Mouse (Mus musculus) lung, adult 2 months (tissue): Measurements from ENCODE around the gene Igfbp5. TPM values are rescaled to one million over a fixed set of nuclear protein-coding genes. Genes with fewer than 3 reads are reported as not detected.

Experiments
- DNase-seq: peaks from one replicate; pipeline ENCODE4 v3.0.0; 2022
- H3K4me1 ChIP-seq: fragments of 200-500 bp; 2 replicates; pipeline ENCODE4 v1.6.1; 2011; ENCODE audit warnings: low read length; ENCODE audit not compliant: control insufficient read depth, insufficient read depth
- H3K4me3 ChIP-seq: fragments of 200-500 bp; replicated peaks from 2 replicates; pipeline ENCODE3; 2011; ENCODE audit warnings: low read depth, mild to moderate bottlenecking, control low read depth, low read length; ENCODE audit errors: extremely low read depth
- CTCF ChIP-seq: fragments of 200-500 bp; IDR thresholded peaks from 2 replicates; pipeline ENCODE4 v1.5.1; 2011; ENCODE audit warnings: mild to moderate bottlenecking, low read length, control low read depth; ENCODE audit not compliant: insufficient read depth
- POLR2A ChIP-seq: fragments of 200-500 bp; IDR thresholded peaks from 2 replicates; pipeline ENCODE4 v1.6.1; 2011; ENCODE audit warnings: low read depth, mild to moderate bottlenecking, control low read depth, low read length, borderline replicate concordance; ENCODE audit errors: extremely low read depth
- WGBS: fragments of 180-500 bp; shearing (Covaris S2); methylation state at CpG from one replicate; pipeline ENCODE4 v1.1.7; 2018; 5-methylcytosine and 5-hydroxymethylcytosine counted together
- polyA plus RNA-seq: library from polyadenylated mRNA; depleted of rRNA; stranded (reverse); fragments of >200 nt; gene quantifications from 2 replicates; pipeline ENCODE4 v1.2.3, GENCODE M21; 2012

Gene Igfbp5
- polyA plus RNA-seq, 1 experiment = 118 TPM

GRCm38 (mm10) chr1:72861702-72862101, 13.0 kb downstream of the Igfbp5 start:
- H3K4me1 ChIP-seq = no peaks in the 10 kb centered on the region
- H3K4me3 ChIP-seq = no peak overlapping the region
- no peak for TF ChIP-seq CTCF
- no peak for TF ChIP-seq POLR2A
- 42% methylated on average over 2 of the region's 2 CpGs for WGBS
- no peak for DNase-seq

DNA sequence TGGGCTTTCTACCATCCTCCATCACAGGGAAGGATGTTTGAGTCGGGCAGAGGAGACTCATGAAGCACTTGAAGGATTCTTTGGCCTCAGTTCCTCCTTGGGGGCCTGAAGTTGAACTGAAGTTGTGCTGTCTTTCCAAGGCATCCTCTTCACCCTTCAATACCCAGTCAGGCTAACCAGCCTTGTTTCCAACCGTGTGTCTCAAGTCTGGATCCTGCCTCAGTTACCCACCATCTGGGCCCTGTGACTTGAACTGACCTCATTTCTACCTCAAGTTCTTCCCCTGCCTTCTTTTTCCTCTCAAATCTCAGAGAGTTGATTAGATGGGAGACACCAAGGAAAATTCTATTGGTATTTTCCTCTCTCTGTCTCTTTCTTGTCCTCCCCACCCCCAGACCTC, 14.2 kb downstream of the Igfbp5 start:
- Histone ChIP-seq H3K4me1 (no peaks in the 10 kb centered on the region), H3K4me3 (no peak overlapping the region)
- no peak for DNase-seq
- no peak for TF ChIP-seq CTCF
- no peak for TF ChIP-seq POLR2A
- WGBS = 76% methylated on average over 2 of the region's 2 CpGs

DNA sequence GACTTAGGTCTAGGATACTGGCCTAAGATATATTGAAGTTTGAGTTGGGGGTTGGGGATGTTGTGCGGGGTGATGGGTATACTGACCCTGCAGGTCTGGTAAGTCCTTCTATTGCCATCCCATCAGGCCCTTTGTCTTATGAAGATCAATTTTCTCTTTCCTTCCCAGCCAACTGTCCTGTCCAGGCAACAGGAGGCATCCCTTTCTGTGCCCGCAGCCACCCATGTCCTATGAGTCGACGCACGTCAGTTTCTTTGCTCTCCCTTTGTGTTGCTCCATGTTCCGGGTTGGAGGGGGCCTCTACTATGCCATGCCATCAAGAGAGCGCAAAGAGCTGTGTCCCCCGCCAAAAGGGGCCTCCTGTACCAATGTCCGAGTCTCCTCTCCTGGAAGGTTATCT, 14.7 kb downstream of the Igfbp5 start:
- WGBS = 92% methylated on average over 9 of the region's 9 CpGs
- TF ChIP-seq CTCF (no peak), POLR2A (no peak)

GRCm38 (mm10) chr1:72858874-72859273, 15.8 kb downstream of the Igfbp5 start:
- no peak overlapping the region for H3K4me3 ChIP-seq
- no peak for TF ChIP-seq CTCF
- WGBS = 76% methylated on average over 5 of the region's 5 CpGs
- no peaks in the 10 kb centered on the region for H3K4me1 ChIP-seq
- DNase-seq = no peak

More for the DNA sequence above, 14.7 kb downstream of the Igfbp5 start:
- no peak for DNase-seq
- Histone ChIP-seq H3K4me3 (no peak overlapping the region), H3K4me1 (no peaks in the 10 kb centered on the region)

DNA sequence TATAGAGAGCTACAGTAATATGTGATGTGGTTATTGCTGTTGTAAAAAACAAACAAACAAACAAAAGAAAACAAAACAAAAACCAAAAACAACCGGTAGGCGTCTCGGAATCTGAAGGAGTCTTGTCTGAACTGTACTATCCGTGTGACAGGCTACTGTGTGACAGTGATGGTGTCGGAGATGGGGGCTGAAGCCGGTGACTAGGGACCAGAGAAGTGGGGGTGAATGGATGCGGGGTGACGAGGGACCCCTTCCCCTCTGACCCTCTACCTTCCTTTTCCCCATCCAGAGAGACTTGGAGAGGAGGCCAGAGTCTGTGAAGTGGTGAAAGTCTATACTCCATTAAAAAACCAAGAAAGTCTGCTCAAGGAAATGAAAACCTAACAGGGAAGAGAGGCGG, 16.4 kb downstream of the Igfbp5 start:
- 82% methylated on average over 9 of the region's 9 CpGs for WGBS
- H3K4me3 ChIP-seq = no peak overlapping the region
- DNase-seq = no peak
- TF ChIP-seq CTCF = no peak
- TF ChIP-seq POLR2A = no peak
- no peaks in the 10 kb centered on the region for H3K4me1 ChIP-seq

GRCm38 (mm10) chr1:72857631-72858030, 17.1 kb downstream of the Igfbp5 start:
- no peak for DNase-seq
- no peak overlapping the region for H3K4me3 ChIP-seq
- no peak for TF ChIP-seq CTCF
- TF ChIP-seq POLR2A = no peak
- no peaks in the 10 kb centered on the region for H3K4me1 ChIP-seq
- 68% methylated on average over 5 of the region's 5 CpGs for WGBS

DNA sequence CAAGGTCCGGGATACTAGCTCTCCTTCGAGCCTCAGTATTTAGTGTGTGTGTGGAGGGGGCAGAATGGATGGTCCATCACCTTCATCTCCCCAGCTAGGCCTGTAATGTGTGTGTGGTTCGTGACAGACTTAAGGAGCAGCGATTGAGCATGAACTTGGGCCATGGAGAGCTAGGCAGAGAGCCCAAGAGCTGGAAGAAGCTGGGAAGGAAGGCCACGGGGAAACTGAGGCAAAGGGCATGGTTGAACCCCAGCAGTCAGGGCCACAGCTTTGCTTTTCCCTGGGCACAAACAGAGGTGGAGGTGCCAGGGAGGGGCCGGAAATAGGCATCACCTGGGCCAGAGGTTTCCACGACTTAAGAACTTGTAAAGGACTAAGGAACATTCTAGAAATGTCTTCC, 17.5 kb downstream of the Igfbp5 start:
- H3K4me3 ChIP-seq = no peak overlapping the region
- no peaks in the 10 kb centered on the region for H3K4me1 ChIP-seq
- TF ChIP-seq CTCF = no peak
- TF ChIP-seq POLR2A = no peak
- DNase-seq = no peak
- 68% methylated on average over 7 of the region's 7 CpGs for WGBS

- no peaks in the 10 kb centered on the region for H3K4me1 ChIP-seq
- TF ChIP-seq POLR2A = no peak
- TF ChIP-seq CTCF = no peak
- no peak overlapping the region for H3K4me3 ChIP-seq
- 68% methylated on average over 19 of the region's 19 CpGs for WGBS
- DNase-seq = no peak
Observed at GRCm38 (mm10) chr1:72856209-72856909, 18.3 kb downstream of the Igfbp5 start.

DNA sequence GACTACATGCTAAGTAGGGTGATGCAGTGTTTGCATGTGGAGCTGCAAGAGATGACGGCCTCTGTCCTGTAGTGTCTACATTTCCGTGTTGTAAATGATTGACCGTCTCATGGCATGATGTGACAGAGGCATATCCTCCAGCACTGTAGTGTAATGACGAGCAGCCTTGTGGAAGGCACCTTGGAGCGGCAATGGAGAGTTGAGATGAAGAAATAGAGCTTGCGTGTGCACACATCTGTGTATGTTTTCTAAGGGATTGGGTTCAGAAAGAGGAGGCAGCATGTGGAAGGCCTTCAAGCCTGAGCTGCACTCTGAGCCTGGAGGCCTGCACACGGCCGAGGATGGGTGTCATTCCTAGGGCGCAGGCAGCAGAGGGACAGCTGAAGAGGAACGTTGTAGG, 19.0 kb downstream of the Igfbp5 start:
- Histone ChIP-seq H3K4me1 (no peaks in the 10 kb centered on the region), H3K4me3 (no peak overlapping the region)
- WGBS = 79% methylated on average over 10 of the region's 10 CpGs
- TF ChIP-seq CTCF = no peak
- no peak for TF ChIP-seq POLR2A
- DNase-seq = no peak

- no peak overlapping the region for H3K4me3 ChIP-seq
- 48% methylated on average over 10 of the region's 10 CpGs for WGBS
- peak; percentile 92 for TF ChIP-seq CTCF
- no peak for TF ChIP-seq POLR2A
- DNase-seq = no peak
- H3K4me1 ChIP-seq = no peaks in the 10 kb centered on the region
Observed at GRCm38 (mm10) chr1:72854337-72855237, 20.1 kb downstream of the Igfbp5 start.
